Mouse (Mus musculus): Measurements from ENCODE around the gene 2310033P09Rik.
"Not testable (repeated sequence)": the region's sequence is repeated elsewhere in the genome, so short reads cannot be mapped to it uniquely, and the experiment has no call there.

2310033P09Rik gene

GRCm38 (mm10) chr11:59201216-59202002, 6.7 kb upstream of the 2310033P09Rik start:
- no peak for DNase-seq

GRCm38 (mm10) chr11:59202081-59202995, 5.8 kb upstream of the 2310033P09Rik start, which contains the start of gene Mrpl55:
TSS of gene Mrpl55 (plus strand) at chr11:59202486.
- peak; percentile 85 to 95 for DNase-seq

GRCm38 (mm10) chr11:59209003-59209441, 901 bp downstream of the 2310033P09Rik start:
- peak; percentile 37 to 42 for DNase-seq

GRCm38 (mm10) chr11:59209580-59209979, 1.5 kb downstream of the 2310033P09Rik start:
- no peak for DNase-seq

GRCm38 (mm10) chr11:59210020-59210419, 1.9 kb downstream of the 2310033P09Rik start:
- no peak for DNase-seq

GRCm38 (mm10) chr11:59211561-59211960, 3.4 kb downstream of the 2310033P09Rik start:
- not testable (repeated sequence) for DNase-seq

GRCm38 (mm10) chr11:59212320-59212719, 4.2 kb downstream of the 2310033P09Rik start:
- DNase-seq, result peak; percentile 50 to 52

GRCm38 (mm10) chr11:59212892-59213494, 4.9 kb downstream of the 2310033P09Rik start:
- DNase-seq, result no peak

GRCm38 (mm10) chr11:59216955-59217354, 8.8 kb downstream of the 2310033P09Rik start:
- no peak for DNase-seq

- no peak for DNase-seq
These were observed 10.4 kb downstream of the 2310033P09Rik start for GRCm38 (mm10) chr11:59218389-59218998.

GRCm38 (mm10) chr11:59219064-59219463, 10.9 kb downstream of the 2310033P09Rik start:
- DNase-seq, result peak in 1 of 2 experiments; percentile 50

- DNase-seq, result no peak
These were observed 13.5 kb downstream of the 2310033P09Rik start for GRCm38 (mm10) chr11:59221604-59222003.

- no peak for DNase-seq
These were observed 14.2 kb downstream of the 2310033P09Rik start for GRCm38 (mm10) chr11:59222306-59222705.

- no peak for DNase-seq
These were observed 15.9 kb downstream of the 2310033P09Rik start for GRCm38 (mm10) chr11:59224025-59224424.

GRCm38 (mm10) chr11:59224470-59224869, 16.3 kb downstream of the 2310033P09Rik start:
- DNase-seq, result no peak

- DNase-seq, result no peak
These were observed 17.0 kb downstream of the 2310033P09Rik start for GRCm38 (mm10) chr11:59225167-59225566.

- no peak for DNase-seq
These were observed 18.1 kb downstream of the 2310033P09Rik start for GRCm38 (mm10) chr11:59226251-59226650.

GRCm38 (mm10) chr11:59226787-59227603, 18.9 kb downstream of the 2310033P09Rik start:
- no peak for DNase-seq

GRCm38 (mm10) chr11:59227604-59228121, 19.5 kb downstream of the 2310033P09Rik start:
- DNase-seq, result peak in 1 of 2 experiments; percentile 16

GRCm38 (mm10) chr11:59228122-59228953, 20.2 kb downstream of the 2310033P09Rik start, which contains the start of gene Arf1:
TSS of gene Arf1 (minus strand) at chr11:59228270.
- DNase-seq, result peak; percentile 95 to 98

Data from spleen, adult 18-20 months (tissue).